Mouse (Mus musculus) cerebellum, adult 11 months (tissue): ENCODE measurements around the gene Gm20388.

Experiments
- DNase-seq: peaks from one replicate; pipeline ENCODE4 v3.0.0; 2022

Gene Gm20388

DNA sequence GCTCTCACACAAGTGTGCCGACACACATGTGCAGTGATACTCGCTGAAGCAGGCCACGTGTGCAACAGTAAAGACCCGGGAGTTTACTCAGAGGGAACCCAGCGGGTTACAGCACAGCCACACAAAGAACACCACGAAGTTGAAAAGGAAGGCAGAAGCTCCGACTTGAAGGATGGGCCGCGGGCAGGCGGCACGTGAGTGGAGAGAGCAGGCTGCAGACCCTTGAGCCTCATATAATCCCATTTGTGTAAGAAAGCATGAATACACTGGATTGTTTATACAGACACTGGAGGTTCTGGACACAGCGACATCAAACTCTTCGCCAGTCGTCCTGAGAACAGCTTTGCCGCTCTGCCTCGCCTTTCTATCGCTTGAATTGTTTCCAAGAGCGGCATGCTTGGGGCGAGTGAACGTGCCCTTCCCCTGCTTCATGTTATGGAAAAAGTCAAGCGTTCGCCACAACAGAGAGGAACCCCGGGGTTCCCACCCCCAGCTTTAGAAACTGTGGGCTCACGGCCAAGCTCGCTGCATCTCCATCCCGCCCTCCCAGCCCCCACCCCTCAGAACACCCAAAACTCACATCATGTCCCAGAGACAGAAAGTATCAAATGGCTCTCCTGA lies 1569.9 kb downstream of the Gm20388 start:
- DNase-seq: no peak

DNA sequence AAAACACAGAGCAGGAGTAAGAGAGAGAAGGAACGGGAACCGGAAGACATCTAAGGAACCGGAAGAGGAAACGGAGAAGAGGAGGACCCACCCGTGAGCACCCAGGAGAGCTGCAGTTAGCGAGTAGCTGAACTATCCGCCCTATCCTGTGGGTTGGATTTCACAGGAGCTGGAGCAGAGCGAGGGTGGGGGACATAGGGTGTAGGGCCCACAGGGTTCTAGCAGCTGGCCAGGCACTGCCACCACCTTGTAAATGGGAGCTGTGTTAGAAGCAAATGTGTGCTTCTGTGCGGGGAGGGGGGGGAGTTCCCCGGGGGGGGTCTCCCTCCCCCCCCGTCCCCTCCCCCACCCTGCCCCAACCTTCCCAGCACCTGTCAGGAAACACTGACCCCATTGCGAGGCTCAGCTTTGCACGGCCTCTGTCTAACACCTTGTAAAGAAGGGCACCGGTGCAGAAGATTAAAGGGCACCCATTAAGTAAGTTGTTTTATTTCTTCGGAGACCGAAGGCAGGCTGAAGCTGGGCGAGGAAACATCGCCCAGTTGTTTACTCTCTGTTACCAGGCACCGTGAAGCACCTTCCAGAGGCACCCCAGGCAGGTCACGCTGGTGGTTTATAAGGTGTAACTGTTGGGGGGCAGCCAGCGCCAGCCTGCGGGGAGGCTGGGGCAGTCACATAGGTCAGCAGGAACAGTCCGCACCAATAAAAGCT lies 1573.6 kb downstream of the Gm20388 start:
- no peak for DNase-seq

DNA sequence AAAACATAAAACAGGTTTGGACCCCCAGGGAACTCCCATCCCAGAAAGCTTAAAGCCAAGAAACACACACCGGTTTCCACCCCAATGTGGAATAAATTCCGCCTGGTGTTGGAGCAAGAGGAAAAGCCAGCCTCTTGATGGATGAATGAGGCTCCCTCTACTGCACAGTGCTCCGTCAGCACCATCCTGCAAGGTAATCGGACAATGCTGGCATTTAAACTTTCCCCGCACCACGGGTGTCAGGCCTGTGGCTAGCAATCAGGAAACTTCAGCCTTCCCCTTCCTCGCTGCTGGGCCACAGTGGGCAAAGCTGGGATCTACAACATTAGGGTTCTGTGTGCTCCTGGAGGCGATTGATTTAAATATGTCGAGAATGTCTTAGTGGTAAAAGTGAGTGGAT lies 1581.0 kb downstream of the Gm20388 start:
- no peak for DNase-seq

DNA sequence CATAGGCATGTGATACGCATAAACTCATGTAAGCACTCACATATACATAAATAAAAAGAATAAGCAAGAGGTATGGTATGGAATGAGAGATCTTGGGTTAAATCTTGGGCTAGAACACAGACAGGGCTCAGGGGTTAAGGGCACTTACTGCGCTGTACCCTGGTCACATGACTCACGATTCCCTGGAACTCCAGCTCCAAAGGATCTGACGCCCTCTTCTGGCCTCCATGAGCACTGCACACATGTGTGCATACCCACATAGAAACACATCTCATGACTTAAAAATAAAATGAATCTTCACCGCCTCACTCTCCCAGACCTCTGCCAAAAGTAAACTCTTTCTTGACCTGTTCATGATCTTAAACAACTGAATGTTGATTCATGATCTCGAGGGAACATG lies 1587.0 kb downstream of the Gm20388 start:
- no peak for DNase-seq

DNA sequence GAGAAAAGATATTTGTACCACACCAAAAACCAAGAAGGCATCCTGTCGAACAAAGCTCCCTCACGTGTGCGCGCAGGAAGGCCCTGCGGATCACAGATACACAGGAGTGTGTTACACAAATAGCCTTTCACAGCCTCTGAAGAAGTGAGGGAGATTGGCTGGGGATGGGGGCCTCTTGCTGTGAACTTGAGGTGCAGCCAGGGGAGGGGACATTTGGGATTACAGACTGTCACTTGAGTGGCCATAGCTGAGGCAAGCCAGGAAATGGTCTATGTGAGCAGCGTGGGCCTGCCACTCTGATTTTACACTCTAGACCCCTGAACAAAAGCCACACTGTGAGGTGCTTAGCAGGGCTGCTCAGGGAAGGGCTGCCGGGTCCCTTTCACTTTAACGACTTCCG lies 1601.1 kb downstream of the Gm20388 start:
- DNase-seq: no peak

DNA sequence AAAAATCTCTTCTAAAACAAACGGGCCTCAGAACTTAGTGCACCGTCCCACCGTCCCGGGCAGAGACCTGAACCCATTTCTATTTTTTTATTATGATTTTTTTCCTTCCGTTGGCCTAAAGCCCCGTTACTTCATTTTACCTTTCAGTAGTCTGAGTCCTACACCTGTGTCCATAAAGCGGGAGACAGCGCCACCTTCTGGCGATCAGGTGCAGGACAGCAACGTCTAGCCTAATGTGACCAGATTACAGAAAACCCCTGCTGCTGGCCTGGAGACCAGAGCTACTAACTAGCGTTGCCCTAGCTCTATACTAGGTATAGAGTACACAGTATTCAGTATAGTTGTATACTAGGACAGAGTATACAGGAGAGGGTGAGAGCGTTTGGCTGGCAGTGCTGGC lies 1602.8 kb downstream of the Gm20388 start:
- DNase-seq: peak; percentile 73

DNA sequence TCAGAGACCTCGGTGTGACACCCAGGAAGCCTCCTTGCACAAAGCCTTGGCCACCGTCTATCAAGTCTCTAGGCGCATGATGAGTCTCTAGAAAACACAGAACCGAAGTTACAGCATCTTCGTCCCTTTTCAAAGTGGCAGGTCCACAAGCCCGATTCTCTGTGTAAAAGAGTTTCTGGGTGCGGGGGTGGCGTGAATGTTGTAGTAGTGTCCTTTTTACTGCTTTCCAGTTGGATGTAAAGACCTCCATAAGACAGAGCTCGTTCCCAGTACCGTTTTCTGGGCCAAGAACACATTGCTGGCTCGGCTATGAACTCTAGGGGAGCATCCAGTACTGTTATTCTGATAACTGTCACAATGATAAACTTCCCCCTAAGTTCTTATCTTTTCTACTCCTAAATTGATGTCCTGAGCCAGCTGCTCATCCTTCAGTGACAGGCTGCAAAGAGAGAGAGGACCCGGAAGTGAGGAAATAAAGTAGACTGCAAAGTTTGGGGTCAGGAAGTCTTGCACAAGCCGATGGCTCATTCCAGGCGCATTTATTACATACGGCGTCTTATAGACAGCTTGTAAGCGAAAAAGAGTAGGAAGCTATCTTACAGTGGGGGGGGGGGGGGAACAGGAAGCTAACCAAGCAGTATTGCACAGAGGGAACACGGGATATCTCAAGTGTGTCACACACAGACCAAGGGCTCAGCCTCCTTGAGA lies 1614.6 kb downstream of the Gm20388 start:
- DNase-seq: no peak

DNA sequence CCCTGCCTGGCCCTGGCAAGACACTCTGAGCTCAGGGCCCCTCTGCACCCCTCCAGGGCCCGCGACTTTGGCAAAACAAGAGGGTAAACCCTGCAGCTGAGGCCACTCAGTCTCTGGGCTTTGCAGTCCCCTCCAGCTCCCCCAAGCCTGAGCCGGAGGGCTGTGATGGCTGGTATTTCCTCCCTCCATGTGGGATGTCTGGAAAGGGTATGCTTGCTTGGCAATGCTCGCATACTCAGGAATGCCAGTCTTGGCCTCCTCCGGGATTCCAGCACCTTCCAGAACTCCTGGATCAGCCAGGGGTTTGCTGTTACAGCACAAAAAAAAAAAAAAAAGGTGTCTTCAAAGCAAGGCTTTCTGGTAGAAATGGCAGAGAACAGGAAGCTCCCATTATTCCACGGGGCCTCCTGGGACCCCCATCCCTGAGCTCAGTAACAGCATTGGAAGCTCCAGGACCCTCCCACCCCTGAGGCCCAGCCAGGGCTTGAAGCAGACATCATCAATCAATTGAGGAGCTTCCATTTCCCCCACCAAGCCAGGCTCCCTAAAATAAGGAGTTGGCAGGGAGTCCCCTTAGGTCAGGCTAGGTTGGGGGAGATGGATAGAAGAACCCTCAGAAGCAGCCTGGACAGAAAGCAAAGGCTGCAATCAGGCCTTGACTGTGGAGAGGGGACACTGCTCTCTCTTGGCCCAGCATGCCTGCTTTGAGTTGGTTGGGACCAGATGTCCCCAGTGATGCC lies 1616.3 kb downstream of the Gm20388 start:
- no peak for DNase-seq

DNA sequence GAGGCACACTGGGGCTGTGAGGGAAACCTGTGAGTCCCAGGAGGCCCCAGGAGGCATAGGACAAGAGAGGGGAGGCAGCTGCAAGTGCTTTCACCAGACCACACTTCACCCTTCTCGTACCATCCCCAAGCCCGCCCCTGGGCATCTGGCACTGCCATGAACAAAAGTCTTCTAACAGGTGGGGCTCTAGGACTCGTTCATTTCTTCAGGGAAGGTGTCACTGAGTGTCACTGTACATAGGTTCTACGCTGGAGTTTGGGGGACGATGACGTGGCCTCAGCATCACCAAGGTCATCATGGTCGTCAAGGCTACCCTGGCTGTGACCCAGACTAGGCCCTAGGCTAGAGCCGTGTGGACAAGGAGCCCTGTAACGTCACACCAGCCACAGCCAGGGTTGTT lies 1617.1 kb downstream of the Gm20388 start:
- no peak for DNase-seq

DNA sequence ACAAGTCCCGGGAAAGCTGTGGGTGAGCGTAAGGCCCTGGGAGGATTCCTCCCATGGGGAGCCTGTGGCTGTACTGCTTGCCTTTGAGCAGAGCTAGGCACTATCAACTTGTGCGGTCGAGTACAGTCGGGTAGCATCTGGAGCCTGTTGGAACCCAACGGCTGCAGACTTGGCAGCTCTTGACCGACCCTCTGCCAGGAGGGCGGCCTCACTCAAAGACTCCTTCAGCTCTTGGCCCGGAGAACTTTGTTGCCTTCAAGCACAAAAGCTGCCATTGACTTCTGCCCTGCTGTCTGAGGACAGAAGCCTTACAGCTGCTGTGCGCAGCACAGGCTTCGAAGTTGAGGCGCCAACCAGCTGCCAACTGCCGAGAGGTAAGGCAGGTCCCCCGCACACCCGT lies 1618.1 kb downstream of the Gm20388 start:
- no peak for DNase-seq

DNA sequence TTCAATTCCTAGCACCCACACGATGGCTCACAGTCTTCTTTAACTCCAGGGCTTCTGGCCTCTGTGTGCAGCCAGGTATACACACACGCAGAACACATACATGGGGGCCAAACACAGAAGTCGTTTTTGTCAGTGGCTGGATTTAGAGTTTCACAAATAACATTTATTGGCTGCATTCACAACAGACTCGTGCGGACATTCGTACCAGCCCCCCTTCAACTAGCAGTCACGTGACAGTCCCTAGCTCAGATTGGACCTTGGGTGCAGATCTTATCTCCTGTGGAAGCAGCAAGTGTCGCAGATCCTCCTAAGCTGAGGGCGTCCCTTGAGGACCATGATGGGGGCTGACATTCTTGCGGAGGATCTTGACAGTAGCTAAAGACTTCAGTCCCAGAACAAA lies 1620.0 kb downstream of the Gm20388 start:
- no peak for DNase-seq

DNA sequence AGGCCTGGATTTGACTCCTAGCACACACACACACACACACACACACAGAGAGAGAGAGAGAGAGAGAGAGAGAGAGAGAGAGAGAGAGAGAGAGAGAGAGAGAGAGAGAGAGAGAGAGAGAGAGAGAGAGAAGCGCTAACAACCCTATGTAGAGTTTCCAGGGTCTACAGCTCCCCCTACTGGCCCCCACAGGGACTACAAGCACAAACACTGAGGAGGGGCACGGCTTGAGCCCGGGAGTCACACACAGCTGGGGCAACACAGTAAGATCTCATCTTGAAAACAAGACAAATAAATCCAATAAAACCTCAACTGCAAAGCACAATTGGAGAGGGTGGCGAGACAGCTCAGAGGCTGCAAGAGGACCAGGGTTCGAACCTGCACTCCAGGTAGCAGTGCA lies 1621.7 kb downstream of the Gm20388 start:
- DNase-seq: no peak

DNA sequence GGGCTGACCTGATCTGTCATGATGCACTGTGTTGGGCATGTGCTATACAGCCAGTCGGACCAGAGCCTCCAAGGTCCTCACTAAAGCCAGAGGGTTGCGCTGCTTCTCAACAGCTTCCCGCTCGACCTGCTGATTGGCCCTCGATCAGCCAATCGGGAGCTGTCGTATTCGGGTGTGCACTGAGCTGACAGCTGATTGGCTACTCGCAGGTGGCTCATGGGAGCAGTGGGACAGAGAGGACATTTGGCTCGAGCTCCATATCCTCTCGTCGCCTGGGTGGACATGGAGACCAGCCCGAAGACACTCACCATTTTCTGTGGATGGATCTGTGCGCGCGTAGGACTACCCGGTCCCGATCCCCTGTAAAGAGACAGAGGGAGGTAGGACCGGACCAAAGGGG lies 1631.2 kb downstream of the Gm20388 start:
- no peak for DNase-seq

DNA sequence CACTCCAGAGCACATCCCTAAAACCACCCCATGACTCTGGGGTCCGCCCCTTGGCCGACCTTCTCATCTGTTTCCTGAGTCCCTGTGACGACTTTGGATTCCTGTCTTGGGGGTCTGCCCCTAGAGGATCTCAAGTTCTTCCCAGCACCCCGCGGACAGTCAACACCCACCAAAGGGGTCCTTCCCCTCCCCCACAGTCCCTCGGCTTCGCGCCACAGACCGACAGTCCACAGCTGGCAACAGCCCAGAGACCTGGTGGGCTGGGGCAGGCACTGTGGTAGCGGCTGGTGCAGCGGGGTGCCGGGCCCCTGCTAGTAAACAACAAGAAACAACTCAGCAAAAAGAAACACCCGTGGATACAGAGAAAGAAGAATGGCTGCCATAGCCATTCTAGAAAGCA lies 1632.3 kb downstream of the Gm20388 start:
- DNase-seq: no peak

DNA sequence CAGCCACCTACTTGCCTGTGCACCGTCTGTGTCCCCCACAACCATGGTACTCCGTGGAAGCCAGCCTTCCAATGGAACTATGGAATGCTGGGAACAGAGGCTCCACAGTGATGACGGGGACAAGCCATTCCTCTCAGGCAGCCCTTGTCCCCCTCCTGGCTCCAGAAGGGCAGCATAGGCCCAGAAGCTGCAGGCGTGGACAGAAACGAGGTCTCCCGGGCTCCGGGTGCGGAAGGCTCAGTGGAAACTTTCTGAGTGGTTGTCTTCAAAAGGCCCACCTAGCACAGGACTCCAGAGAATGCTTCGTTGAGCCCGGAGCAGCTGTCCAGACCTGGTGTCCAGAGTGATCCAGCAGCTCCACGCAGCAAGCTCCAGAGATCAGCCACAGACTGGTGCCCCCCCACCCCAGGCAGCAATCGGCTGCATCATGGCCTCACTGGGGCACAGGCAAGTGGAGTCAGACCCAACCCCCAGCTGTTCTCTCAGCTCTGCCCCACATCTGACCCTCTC lies 1633.7 kb downstream of the Gm20388 start, which contains the start of gene 1700018B08Rik:
TSS of gene 1700018B08Rik (minus strand) at position 45 of the 510 bp plus-strand sequence.
- DNase-seq: no peak

DNA sequence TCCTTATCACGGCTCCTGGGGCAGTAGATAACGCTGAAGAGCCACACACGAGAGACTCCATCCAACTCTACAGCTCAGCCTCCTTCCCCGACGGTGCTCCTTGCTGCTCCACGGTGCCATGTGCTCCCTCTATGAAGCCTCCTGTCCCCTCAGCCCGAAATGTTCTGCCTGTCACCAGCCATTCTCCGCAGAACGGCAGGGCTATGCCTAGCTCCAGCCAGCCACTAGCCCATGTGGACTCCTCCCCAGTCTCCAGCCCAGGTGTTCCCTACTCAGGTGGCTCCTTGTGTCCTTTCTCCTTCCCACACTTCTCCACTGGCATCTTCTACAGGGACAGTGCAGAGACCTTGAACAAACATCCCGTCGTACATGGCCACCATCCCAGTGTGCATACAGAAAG lies 1634.3 kb downstream of the Gm20388 start:
- no peak for DNase-seq

DNA sequence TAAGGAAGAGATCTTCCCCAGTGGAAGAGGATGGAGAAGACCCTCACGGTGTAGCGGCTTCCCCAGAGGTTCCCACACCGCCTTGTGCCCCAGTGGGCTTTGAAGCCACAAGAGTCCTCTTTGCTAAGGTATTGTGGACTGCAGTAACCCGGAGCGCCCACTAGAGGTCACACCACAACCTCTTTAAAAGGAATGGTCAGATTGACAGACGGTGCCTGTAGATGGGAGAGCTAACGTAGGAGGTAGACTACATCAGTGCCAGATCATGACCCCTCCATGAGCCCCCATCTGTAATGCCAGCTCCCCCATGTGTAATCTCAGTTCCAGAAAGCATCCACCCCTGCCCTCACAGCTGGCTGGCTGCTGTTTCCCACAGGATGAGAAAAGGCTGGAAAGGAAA lies 1636.5 kb downstream of the Gm20388 start:
- DNase-seq: peak; percentile 71

DNA sequence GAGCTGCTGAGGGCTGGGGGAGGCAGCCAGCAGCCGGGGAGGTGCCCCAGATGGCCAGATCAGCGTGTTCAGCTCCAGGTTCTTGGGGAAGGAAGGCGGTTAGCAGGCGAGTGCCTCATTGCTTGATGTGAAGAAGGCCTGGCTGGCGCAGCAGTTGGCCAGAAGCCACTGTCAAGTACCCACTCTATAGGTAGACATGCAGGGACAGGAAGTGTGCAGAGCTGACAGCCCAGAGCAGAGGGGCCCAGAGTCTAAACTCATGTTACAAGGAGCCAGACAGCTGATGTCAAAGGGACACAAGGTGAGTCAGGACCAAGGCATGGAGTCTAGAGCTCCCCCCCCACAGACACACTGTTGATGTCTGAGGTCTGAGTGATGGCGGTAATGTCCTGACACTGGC lies 1639.4 kb downstream of the Gm20388 start:
- DNase-seq: no peak

DNA sequence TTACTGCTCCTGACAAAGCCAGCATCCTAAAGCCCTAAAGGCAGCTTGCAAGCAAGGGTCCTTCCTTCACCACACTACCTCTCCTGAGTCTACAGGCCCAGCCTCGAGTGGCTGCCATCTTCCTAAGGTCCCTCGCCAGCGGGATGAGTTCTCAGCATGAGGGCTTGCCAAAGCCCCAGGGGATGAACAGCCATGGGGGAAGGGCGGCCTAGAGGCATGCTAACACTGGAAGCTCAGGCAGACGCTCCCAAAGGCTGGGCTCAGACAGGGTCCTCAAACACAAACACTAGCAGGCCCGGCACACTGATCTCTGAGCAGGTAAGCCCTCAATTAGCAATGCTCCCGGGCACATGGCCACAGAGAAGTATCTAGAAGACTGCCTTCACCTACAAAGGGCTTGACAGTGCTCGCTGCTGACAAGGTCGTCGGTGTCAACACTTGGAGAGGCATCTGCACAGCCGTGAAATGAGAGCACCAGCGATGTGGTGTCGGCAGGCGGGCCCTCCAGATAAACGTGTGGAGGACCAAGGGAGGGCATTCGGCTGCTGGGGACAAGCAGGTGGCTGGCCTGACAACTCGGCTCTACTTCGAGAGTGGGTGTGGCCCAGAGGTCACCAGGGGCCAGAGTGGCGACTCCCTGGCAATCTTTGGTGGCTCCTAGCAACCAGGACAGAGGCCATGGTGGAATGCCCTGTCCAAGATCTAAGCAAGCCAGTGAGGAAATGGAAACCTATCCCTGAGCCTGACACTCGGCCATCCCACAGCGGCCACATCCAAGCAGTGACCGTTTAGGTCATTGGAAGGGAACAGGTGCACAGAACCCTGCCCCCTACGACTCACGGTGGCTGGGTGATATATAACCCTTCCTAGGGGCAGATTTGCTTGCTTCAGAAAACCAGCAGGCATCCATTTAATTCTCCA lies 1640.7 kb downstream of the Gm20388 start:
- DNase-seq: no peak

DNA sequence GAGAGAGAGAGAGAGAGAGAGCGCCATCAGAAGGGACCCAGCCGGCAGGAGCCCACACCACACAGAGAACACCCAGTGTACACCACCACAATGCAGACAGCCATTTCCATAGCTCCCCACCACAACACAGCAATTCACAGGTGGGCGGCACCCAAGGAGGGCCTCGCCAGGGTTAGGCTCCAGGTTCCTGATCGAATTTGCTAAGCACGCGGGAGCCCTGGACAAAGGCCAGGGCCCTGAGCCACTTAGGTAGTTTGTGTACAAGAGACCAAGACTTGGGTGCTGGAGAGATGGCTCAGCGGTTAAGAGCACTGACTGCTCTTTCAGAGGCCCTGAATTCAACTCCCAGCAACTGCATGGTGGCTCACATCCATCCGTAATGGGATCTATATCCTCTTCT lies 1641.9 kb downstream of the Gm20388 start:
- no peak for DNase-seq

DNA sequence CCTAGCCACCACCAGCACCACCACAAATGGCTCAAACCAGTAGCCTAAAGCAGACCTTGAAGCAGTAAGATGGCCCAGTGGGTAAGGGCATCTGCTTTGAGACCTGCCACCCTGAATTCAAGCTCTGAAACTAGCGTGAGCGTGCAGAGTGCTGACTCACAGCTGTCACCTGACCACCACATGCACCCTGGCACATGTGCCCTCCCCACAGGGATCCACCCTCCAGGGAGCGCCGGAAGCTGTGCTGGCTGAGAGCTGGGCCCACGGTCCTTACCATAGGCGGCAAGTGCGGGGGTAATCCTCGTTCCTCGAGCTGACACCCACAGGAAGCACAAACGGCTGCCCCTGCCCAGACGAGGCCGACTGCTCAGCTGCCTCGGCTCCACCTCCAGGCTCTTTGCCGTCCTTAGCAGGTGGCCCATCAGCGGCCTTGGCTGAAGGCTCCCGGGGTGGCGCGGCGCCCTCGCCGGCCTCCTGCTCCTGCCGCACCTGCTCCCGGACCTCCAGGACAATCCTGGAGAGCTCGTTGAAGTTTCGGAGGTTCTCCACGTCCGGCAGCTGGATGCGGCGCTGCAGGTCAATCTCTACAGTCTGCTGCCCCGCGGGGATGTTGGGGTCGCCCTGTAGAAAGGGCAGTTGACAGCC lies 1643.3 kb downstream of the Gm20388 start:
- peak; percentile 0 for DNase-seq

DNA sequence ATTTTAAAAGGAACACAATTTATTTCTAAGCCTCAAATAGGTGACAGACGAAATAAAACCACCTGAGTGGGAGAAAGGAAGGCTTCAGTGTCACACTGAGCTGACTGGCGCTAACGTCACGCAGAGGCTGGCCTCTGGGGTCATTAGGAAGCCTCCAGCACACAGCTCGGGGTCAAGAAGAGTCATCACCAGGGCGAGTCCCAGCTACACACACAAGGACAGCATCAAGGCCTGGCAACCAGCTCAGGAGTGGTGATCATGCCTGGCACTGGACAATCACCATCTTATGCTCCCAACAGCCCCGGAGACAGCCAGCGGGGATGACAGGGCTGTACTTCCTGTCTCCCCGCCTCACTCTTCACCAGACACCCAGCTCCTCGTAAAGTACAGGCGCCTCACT lies 1647.1 kb downstream of the Gm20388 start:
- DNase-seq: no peak
